Mouse (Mus musculus): Measurements from ENCODE around the gene Trim61.

Gene Trim61

DNA sequence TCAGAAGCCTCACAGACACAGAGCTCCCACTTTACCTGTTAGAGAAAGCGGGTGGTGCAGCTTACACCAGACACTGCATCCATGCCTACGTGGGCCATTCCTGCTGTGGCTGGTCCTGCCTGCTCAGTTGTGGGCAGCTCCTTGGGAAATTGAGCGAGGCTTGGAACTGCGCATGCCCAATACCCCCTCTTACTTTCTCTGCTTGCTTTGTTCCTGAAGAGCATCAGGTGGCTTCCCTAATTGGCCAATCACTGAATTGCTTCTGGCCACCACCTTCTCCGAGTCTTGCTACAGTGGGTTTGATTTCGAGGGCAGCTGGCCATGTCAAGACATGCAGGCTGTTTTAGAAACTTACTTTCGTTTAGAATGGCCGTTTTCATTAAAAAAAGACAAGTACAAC, at the start of gene Trim61, which contains the start of gene Trim60:
Gene Trim61, minus strand, starts transcription at position 101 of the 400 bp plus-strand sequence.
Gene Trim60, minus strand, starts transcription at position 162 of the 400 bp plus-strand sequence.
- no peak for DNase-seq

DNA sequence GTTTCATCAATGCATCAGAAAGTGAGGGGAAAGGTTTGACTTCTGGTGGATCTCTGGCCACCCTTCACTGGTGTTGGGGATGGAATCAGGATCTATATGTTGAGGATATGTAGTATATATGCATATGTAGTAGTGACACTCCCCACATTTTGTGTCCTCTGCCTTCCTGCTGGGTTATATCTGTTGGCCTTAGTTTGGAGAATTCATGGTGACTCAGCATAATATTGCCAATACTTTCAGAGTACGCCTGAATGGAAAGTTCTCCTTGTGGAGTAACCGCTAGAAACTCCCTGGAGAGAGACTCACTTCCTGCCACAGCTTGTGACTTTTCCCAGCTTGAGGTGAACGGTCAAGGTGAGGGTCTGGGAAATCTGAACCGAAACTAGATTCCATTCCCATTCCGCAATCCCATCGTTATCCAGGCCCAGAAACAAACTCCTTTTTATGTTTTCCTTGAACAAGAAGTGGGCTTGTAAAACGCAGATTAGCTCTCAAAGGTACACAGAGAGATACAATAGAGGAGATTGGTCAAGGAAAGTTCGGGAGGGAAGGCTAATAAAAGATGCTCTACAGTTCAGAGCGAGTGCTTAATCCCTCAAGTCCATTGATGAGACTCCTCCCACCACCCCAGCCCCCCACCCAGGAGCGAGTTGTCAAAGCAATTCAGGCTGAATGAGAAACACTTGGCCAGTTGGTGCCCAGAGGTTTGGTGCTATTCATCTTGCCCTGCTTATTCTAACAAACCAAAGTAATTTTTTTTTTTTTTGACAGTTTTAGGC, 49.6 kb upstream of the Trim61 start:
- no peak for DNase-seq

DNA sequence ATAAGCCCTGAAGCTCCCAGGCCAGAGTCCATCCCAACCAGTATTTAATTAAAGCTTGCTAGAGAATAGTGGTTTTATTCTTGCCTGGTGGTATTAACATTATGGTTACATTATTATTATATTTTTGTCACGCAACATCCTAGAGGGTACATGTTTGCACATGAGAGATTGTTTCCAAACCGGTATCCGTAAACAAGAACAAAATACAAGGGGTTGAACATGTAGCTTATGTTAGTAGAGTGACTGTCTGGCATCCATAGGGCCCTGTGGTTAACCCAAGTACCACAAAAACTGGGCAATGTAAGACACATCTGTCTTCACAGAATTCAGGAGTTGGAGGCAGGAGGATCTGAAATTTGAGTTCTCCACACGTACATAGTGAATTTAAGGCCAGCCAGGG, 48.7 kb upstream of the Trim61 start:
- no peak for DNase-seq

DNA sequence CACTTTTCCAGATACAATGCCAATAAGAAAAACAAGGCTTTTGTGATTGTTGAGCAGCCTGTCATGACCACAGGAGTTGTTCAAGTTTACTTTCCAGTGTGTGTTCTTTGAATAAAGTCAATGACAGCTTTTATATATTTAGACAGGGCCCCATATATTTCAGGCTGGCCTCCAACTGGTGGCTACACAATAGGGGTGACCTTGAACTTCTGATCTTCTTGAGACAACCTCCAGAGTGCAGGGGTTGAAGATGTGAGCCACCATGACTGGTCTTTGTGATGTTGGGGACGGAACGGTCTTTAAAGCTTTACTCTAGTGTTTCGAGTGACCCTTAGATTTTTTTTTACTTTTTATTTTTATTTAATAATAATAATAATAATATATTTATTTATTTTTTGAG, 47.3 kb upstream of the Trim61 start:
- no peak for DNase-seq

DNA sequence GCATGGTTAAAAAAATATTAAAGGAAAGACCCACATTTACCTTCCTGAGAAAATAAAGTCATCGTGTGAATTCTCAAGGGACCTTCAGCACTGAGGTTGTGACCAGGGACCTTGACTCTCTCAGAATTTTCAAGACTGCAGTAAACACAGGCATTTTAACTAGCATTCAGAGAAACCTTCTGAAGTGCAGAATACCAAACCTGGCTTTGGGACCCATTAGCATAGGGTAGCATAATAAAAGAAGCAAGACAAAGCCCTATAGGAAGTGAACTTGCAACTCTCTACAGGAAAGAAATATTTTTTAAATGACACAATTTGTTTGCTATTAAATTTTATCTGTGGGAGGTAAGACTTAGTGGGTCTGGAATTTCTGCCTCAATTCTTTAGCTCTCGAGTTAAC, 45.7 kb upstream of the Trim61 start:
- DNase-seq: no peak

DNA sequence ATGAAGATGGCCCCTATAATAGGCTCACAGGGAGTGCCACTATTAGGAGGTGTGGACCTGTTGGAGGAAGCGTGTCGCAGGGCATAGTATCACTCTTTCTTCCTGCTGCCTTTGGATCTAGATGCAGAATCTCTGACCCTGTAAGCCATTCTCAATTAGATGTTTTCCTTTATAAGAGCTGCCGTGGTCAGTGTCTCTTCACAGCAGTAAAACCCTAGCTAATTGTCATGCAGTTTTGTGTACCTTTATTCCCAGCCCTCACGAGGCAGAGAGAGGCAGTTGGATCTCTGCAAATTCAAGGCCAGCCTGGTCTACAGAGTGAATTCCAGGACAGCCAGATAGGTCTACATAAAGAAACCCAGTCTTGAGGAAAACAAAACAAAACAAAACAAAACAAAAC, 43.9 kb upstream of the Trim61 start:
- no peak for DNase-seq

DNA sequence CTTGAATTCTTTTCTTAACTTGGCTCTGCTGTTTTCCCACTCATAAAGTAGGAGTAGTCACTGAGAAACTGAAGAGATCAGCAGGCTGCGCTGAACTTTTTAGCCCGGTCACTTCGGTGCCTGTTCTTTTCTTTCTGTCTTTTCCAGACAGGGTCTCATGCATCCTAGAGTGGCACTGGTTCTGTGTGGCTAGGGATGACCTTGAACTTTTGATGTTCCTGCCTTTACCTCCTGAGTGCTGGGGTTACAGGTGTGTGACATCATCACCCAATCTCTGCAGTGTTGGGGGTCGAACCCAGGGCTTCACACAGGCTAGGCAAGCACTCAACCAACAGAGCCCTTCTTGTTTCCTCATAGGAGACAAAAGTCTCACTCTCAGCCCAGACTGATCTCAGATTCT, 38.4 kb upstream of the Trim61 start:
- no peak for DNase-seq

DNA sequence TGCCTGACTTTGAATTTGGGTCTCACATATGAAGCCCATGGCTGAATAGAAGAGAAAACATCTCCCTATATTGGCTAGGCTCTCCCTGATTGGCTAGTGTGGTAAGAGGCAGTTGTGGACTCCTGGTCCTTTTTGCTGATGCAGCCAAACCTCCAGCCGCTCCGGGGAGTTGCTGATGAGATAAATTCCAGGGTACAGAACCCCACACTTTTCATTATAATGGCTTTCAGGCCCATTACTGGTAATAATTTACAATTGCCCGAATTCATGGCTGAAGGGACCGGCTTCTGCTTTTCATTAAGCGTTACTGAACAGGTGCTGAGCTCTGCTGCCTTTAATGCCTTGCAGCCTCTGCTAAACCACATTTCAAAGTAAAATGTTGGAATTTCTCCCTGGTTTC, 35.6 kb upstream of the Trim61 start:
- no peak for DNase-seq

DNA sequence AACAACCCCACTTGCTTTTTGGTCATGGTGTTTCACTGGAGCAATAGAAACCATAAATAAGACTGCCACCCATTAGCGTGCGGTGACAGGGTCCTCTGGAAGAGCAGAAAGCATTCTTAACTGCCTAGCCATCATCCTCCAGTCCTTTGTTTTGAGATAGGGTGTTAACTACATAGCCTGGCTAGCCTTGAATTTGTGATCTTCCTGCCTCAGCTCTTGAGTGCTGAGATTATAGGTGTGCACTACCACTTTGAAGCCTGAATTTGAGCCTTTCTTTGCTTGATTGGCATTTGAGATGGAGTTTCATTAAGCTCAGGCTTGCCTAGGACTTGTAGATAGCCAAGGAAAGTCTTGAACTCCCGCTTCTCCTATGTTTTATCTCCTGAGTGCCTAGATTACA, 35.2 kb upstream of the Trim61 start:
- DNase-seq: no peak

DNA sequence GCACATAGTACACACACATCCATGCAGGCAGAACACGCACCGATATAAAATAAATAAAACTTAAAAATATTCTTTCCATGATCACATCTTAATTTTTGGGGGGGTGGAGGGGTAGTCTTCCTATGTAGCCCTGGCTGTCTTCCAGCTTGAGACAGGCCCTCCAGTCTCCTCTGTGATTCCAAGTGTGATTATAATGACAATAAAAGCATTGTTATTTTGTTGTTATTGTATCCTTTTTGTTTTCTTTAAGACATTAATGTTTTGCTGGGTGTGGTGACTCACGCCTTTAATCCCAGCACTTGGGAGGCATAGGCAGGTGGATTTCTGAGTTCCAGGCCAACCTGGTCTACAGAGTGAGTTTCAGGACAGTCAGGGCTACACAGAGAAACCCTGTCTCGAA, 29.5 kb upstream of the Trim61 start:
- DNase-seq: no peak

DNA sequence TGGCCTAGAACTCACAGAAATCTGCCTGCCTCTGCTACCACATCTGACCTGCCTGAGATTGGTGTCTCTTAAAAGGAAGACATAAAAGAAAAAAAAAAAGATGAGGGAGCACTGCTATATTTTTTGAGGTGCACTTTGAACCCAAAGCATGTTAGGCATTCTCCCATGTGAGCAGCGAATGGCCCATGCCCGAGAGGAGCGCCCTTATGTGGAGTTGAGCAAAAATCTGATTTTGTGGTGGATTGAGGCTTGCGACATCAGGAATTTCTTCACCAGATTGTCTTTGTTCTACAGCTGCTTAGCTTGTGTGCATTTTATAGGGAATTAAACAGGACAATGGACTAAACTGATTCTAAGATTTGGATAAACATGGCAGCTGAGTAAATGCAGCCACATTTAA, 28.9 kb upstream of the Trim61 start:
- no peak for DNase-seq

DNA sequence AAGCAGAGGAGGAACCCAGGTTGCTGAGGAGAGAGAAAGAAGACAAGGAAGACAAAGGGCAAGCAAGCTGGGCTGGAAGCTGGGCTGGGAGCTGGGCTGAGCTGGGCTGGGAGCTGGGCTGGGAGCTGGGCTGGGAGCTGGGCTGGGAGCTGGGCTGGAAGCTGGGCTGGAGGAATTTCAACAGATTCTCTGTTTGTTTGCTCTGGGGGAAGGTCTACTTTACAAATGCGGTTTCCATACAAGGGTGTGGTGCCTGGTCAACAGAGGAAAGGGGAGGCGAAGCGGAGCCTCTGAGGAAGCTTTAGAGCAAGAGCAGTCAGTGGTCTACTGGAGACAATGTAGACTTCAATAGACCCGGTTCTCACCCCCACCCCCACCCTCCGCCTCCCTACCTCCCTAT, 28.2 kb upstream of the Trim61 start:
- DNase-seq: no peak

DNA sequence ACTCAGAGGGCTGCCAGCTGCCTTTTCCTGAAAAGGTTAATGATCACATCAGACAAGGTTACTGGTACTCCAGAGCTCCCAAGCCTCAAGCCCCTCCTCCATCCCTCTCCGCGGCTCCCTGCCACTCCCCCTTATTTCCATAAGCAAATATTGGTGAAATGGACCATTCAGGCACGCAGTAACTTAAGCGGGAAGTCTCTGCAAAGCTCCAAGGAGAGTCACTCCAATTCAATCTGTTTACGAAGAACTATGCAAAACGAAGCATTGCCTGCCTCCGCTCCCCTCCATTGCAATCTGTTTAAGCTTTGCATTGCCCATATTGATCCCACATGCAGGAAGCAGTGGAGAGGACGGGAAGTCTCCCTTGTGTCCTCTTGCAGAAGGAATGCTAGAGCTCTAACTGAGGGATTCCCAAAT, 18.8 kb upstream of the Trim61 start, which contains the start of gene Apela:
Gene Apela, minus strand, starts transcription at position 220 of the 417 bp plus-strand sequence.
- peak; percentile 70 for DNase-seq

DNA sequence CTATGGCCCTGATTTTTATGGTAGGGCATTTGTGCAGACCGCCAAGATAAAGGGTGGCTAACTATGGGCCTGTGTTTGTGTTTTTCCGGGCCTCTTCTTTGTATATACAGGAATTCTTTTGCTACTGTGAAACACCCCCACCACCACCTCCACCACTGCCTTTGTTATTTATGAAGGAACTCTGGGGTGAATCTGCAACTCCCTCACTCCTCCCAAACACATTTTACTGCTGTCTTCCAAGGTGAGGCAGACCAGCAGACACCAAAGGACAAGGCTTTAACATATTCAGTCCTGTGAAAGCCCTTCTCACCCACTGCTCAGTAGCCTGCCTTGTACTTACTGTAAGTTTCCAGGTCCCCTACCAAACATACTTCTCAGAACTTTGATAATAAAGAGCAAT, 15.8 kb upstream of the Trim61 start:
- DNase-seq: no peak

DNA sequence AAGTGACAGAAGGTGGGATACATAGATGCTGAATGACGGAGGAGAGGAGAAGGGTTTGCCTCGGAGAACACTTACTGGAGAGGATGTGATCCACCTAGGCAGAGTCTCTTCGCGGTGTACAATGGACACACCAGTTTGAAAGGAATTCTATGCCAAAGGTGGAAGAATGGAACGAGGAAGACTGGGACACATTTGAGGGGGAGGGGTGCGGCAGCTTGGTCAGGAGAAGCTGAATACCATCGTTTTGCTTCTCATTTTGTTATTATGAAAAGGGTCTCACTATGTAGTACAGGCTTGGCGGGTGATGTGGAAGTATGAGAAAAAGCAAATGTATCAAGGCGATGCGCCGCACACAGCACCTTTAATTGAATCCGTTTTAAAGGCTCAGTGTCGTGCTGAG, 14.7 kb upstream of the Trim61 start:
- no peak for DNase-seq

DNA sequence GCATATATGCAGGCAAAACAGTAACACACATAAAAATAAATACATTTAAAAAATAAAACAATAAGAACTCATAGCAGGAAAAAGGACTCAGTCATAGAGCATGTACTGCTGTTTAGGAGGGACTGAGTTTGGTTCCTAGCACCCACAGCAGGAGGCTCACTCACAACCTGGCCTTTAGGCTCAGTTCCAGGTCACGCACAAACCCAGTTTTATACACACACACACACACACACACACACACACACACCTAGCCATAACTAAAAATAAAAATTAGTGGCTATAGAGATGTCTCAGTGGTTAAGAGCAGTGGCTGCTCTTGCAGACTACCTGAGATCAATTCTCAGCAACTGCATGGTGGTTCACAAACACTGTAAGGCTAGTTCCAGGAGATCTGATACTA, 13.8 kb upstream of the Trim61 start:
- no peak for DNase-seq

DNA sequence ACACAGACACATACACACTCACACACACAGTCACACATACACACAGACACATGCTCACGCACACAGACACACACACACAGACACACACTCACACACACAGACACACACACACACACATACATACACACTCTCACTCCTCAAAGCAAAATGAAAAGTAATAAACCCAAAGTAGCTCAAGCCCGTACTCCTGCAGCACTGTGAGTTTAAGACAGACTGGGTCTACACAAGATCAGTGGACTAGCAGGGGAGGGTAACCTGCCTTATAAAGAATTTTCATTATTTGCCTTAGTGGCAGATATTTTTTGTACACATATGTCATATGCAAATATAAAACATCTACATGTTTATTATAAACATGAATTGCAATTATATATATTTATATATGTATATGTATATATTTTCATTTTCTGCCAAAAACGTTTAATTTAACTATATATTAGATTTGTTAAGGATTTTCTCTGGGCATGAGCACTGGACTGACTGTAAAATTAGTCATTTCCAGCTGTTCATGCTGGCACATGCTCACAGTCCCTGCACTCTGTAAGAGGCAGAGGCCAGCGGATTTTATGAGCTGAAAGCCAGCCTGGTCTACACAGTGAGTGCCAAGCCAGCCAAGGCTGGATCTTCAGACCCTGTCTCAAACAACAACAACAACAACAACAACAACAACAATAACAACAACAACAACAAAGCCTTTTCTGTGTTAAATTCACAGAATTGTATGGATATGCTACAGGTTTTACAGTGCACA, 12.6 kb upstream of the Trim61 start:
- no peak for DNase-seq

DNA sequence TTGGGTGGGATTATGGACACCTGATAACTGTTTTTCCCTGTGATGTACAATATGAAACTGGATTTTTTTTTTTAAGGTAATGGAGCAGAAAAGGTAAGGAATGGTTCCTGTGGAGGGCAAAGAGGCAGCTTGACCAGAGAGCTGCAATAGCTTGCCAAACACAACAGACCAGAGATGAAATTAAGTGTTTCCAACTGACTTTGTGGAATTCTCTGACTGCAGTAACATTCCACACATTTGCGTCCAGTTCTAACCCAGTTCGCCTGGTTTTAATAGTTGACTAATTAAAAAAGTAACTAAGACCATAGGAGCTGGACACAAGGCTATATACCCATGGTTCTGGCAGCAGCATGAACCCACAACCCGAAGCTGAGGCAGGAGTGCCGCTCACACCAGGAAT, 11.5 kb upstream of the Trim61 start:
- DNase-seq: peak; percentile 22

DNA sequence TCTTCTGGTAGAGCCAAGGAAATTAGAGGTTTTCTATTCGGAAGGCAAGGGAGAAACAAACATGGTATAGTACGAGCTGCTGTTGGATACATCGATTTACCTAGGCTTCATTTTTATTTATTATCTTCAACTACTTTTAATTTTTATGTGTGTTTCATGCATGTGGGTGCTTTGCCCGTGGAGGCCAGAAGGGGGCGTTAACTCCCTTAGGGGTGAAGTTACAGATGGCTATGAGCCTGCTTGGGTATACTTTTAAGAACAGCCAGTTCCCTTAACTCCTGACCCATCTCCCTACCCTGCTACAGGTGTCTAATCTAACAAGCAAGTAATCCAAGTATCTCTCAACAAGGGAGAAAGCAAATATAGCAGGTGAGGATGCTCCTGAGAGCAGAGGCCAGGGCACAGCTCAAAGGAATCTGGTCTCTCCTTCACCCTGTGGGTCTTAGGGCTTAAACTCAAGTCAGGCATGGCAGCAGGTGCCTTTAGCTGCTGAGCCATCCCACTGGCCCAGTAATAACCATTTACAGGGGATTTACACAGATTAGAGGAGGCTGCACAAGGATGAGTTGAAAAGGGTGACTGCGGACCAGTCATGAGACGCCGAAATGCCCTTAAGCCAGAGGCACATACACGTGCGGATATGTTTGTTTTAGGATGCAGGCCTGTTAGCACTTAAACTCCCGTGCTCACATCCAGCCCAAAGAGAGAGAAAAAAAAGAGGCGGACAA, 10.8 kb upstream of the Trim61 start:
- DNase-seq: no peak

DNA sequence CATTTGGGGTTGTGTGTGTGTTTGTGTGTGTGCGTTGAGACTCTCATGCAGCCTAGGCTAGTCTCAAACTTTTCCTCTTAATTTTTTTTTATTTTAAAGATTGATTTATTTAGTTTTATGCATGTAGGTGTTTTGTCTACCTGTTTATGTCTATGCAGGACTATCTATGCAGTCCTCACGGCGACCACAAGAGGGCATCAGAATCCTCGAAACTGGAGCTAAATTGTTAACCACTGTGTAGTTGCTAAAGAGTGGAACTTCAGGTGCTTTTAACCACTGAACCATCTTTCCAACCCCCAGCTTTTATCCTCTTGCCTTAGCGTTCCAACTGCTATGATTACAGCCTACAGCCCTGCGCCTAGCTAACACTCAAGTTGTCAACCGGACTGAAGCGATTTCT, 4.2 kb upstream of the Trim61 start:
- peak; percentile 79 for DNase-seq

DNA sequence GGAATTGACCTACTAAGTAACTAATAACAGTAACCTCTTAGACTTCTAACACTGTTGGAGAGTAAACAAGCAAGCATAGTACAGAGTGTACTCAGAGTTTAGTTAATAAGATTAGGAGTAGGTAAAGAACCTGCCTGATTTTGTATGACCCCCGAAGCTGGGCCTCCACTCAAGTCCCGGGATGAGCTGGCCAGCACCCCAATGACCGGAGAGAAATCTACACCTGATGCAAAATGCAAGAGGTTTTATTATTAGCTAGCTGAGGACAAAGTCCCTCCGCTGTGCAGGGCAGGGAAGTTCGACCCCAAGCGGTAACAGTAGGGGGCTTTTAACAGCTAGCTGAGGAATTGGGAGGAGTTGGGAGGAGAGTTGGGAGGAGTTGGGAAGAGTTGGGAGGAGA, 10.7 kb downstream of the Trim61 start:
- peak; percentile 71 for DNase-seq

DNA sequence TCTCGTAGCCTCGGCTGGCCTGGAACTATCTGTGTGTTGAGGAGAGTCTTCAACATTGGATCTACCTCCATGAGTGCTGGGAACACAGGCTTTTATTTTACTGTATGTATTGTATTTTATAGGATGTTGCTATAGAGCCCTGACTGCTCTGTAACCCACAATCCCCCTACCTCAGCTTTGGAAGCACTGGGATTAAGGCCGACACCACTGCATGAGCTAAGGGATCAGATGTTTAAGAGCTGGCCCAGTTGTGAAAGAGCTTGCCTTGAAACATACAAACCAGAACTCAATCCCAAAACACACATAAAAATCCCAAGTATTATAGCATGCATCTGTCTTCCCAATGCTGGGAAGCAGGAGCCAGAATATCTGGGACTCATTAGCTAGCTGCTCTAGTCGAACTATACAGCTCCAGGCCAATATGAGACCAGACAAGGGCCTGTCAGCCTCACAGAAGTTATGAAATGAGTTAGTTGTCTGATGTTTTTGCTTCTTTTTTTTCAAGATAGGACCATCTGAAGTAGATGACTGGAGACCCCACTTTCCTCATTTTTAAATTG, 19.4 kb downstream of the Trim61 start:
- no peak for DNase-seq

DNA sequence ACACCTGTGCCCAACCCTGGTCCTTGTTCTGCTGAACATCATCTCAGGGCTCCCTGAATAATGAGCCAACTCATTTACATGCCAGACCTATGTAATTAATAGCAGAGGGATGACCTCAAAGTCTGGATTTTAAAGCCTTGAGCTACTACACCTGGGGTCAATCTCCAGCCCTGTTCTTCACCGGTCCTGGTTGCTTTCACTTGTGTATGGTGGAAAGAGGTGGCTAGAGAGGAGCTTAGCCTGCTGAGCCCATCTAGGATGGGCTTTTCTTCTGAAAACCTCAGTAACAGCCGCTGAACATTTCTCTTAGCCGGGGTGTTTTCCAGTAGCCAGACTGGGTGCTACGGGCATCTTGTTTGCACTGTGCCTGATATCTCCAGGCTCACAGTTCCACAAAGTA, 30.6 kb downstream of the Trim61 start, which contains the start of gene Trim75:
Gene Trim75, minus strand, starts transcription at position 101 of the 400 bp plus-strand sequence.
- no peak for DNase-seq
